Mouse (Mus musculus) midbrain, embryonic 12.5 days (tissue): ENCODE data around the gene H2-D1. TPM values are rescaled to one million over a fixed set of nuclear protein-coding genes. Genes with fewer than 3 reads are reported as not detected.

Experiments used
- ATAC-seq: fragments of 200-750 bp; cut with Nextera tagmentation; 2 replicates; pipeline ENCODE4 v1.8.0; 2017; ENCODE audit warnings: low read depth, moderate TSS enrichment, moderate library complexity; ENCODE audit not compliant: low FRiP score
- H3K27ac ChIP-seq: fragments of 300-500 bp; sonication (generic); replicated peaks from 2 replicates; pipeline ENCODE4 v1.5.1; 2016; ENCODE audit warnings: mild to moderate bottlenecking
- H3K27me3 ChIP-seq: fragments of 300-500 bp; sonication (generic); 2 replicates; pipeline ENCODE4 v1.6.1; 2016; ENCODE audit warnings: mild to moderate bottlenecking
- H3K36me3 ChIP-seq: fragments of 300-500 bp; sonication (generic); 2 replicates; pipeline ENCODE4 v1.6.1; 2016
- H3K4me1 ChIP-seq: fragments of 300-500 bp; sonication (generic); 2 replicates; pipeline ENCODE4 v1.6.1; 2016
- H3K4me2 ChIP-seq: fragments of 300-500 bp; sonication (generic); replicated peaks from 2 replicates; pipeline ENCODE4 v1.6.1; 2016; ENCODE audit warnings: mild to moderate bottlenecking, moderate library complexity
- H3K4me3 ChIP-seq: fragments of 300-500 bp; sonication (generic); 2 replicates; pipeline ENCODE4 v1.5.1; 2016; ENCODE audit warnings: mild to moderate bottlenecking
- H3K9ac ChIP-seq: fragments of 300-500 bp; sonication (generic); replicated peaks from 2 replicates; pipeline ENCODE4 v1.6.1; 2016; ENCODE audit warnings: mild to moderate bottlenecking, moderate library complexity
- H3K9me3 ChIP-seq: fragments of 300-500 bp; sonication (generic); 2 replicates; pipeline ENCODE4 v1.6.1; 2016; ENCODE audit warnings: mild to moderate bottlenecking
- WGBS: fragments of 180-500 bp; shearing (Covaris S2); methylation state at CpG from one replicate; pipeline ENCODE4 v1.1.7; 2016; 5-methylcytosine and 5-hydroxymethylcytosine counted together
- polyA plus RNA-seq: library from polyadenylated mRNA; unstranded; fragments of >200 nt; fragmentation: Nextera tagmentation; extraction: Ambion mirVana; gene quantifications from 2 replicates; pipeline ENCODE4 v1.2.1, GENCODE M21; 2016

The H2-D1 gene
- polyA plus RNA-seq: 45.5 and 47.8 TPM in 2 replicates

DNA sequence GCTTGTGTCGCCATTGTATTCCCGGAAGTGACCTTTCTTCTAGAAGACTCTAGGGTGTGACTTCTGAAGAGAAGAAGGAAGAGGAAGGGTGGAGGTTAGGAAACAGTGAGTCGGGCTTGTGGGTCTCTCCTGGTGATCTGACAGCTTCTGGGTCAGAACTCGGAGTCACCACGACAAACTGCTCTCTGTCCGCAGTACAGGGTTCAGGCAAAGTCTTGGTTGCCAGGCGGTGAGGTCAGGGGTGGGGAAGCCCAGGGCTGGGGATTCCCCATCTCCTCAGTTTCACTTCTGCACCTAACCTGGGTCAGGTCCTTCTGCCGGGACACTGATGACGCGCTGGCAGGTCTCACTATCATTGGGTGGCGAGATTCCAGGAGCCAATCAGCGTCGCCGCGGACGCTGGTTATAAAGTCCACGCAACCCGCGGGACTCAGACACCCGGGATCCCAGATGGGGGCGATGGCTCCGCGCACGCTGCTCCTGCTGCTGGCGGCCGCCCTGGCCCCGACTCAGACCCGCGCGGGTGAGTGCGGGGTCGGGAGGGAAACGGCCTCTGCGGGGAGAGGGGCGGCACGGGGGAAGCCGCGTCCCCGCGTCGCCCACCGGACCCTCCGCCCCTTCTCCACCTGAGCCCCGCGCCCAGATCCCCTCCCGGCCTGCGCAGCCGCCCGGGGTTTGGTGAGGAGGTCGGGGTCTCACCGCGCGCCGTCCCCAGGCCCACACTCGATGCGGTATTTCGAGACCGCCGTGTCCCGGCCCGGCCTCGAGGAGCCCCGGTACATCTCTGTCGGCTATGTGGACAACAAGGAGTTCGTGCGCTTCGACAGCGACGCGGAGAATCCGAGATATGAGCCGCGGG, at the start of gene H2-D1:
H2-D1 (plus strand) TSS at position 67 of the 859 bp plus-strand sequence.
- peak within 1 kb of the TSS; percentile 96 for H3K4me2 ChIP-seq
- peak within 1 kb of the TSS; percentile 76 for H3K9ac ChIP-seq
- peak within 1 kb of the TSS; percentile 75 for H3K4me3 ChIP-seq
- H3K27ac ChIP-seq: no peak within 1 kb of the TSS
- ATAC-seq: peak; percentile 93
- WGBS: 2% methylated on average over 70 of the region's 73 CpGs
- H3K9me3 ChIP-seq: no peaks in the 10 kb centered on the region
- H3K4me1 ChIP-seq: peaks cover 5% of the 10 kb centered on the region
- peaks cover 39% of the 10 kb centered on the region for H3K27me3 ChIP-seq
- H3K36me3 ChIP-seq: no peaks in the 10 kb centered on the region

DNA sequence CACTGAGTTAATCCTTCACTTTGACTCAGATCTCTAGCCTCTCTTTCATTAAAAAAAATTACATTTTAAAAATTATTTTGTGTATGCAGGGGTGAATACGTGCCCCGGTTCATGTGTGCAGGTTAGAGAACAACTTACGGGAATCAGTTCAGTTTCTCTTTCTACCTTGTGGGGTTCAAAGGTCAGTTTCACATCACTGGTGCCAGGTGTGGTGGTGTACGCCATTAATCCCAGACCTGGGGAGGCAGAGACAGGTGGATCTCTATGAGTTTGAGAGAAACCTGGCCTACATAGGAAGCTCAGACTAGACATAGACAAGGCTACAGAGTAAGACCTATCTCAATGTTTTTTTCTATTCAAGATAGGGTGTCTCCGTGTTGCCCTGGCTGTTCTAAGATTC, 49.5 kb upstream of the H2-D1 start:
- no peaks in the 10 kb centered on the region for H3K9me3 ChIP-seq
- 90% methylated on average over 5 of the region's 5 CpGs for WGBS
- no peak for ATAC-seq
- H3K4me3 ChIP-seq: no peak overlapping the region
- no peak overlapping the region for H3K9ac ChIP-seq
- H3K4me2 ChIP-seq: no peak overlapping the region
- no peak overlapping the region for H3K27ac ChIP-seq
- no peaks in the 10 kb centered on the region for H3K4me1 ChIP-seq
- H3K36me3 ChIP-seq: no peaks in the 10 kb centered on the region
- no peaks in the 10 kb centered on the region for H3K27me3 ChIP-seq

DNA sequence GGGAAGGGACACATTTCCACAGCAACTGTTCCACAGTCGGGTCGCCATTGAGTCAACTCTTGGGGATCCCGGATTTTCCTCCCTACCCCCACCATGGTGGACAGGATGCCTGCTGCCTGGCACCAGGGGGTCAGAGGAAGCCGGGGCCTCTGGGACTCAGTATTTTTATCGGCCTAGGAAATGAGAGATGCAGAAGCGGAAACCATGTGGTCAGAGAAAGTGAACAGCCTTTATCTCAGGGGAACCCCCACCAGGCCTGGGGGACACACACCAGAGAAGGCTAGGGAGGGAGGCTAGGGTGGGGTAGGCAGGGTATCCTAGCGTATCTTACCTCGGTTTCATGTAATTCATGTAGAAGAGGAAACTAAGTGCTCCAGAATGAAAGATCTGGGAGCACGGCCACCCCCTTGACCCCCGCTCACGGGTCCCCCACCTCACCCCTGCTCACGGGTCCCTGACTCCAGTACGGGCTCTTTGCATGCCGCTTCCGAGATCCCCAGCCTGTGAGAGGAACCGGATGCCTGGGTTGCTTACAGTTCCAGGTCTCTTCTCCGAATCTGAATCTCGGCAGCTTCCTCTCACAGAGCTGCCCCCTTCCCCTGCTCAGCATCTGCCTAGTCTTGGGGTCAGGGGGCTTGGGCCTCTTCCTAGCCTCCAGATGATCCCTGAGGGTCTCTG, 43.9 kb upstream of the H2-D1 start:
- WGBS: 85% methylated on average over 18 of the region's 18 CpGs
- Histone ChIP-seq H3K4me1 (no peaks in the 10 kb centered on the region), H3K27me3 (no peaks in the 10 kb centered on the region), H3K27ac (no peak overlapping the region), H3K9ac (no peak overlapping the region), H3K4me3 (no peak overlapping the region), H3K36me3 (peaks cover 27% of the 10 kb centered on the region), H3K9me3 (no peaks in the 10 kb centered on the region), H3K4me2 (no peak overlapping the region)
- ATAC-seq: no peak

DNA sequence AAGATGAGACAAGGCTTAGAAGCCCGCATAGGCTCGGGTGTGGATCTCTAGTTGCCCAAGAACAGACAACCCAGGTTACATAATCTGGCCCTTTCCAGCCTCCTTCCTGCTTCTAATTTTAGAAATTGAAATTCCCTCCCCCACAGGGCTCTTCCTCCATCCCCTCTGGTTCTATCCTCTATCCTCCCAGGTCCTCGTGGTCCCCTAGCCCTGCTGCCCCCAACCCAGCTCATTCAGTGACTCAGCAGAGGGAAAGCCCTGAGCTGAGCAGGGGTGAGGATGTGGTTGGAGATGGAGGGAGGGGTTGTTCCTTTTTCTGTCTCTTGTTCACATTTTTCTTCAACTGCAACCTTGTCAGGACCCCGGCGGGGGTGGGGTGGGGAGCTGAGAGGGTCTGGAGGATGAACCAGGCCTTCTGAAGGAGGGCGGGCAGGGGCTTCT, 42.9 kb upstream of the H2-D1 start:
- H3K9me3 ChIP-seq: no peaks in the 10 kb centered on the region
- no peak overlapping the region for H3K27ac ChIP-seq
- H3K4me1 ChIP-seq: no peaks in the 10 kb centered on the region
- H3K27me3 ChIP-seq: no peaks in the 10 kb centered on the region
- WGBS: 89% methylated on average over 6 of the region's 6 CpGs
- no peak overlapping the region for H3K4me2 ChIP-seq
- H3K9ac ChIP-seq: no peak overlapping the region
- H3K4me3 ChIP-seq: no peak overlapping the region
- no peak for ATAC-seq
- peaks cover 30% of the 10 kb centered on the region for H3K36me3 ChIP-seq

DNA sequence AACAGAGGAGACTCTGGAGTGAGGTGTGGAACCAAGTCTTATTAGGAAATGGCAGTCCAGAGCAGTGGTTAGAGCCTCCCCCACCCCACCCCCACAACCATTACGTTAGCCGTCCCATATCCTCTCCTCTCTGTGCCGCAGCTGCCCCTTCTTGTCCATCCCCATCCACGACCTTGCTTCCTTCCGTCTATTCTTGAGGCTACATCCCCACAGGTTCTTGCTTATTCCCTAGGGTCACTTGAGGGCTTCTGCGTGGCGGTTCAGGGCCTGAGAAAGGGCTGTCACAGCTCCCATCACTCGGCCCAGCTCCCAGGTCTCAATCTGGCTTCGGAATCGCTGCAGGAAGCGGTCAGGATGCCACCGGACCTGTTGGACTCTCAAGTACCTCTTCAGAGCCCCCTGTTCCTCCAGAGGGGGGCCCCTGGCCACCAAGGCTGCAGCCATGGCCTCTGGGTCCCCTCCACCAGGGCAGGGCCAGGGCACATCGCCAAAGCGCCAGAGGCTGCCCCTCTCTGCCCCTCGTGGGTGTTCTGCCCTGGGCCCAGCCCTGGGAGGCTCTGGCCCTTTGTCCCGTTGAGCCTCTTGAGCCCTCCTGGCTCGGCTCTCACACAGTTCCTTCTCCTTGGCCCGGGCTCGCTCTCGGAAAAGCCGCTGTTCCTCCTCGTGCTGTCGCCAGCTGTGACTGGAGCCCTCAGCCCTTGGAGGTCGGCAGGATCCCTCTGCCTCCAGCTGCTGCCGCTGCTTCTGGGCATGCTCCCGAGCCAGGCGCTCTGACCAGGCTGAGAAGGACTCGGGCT, 42.2 kb upstream of the H2-D1 start, which contains the start of gene Gm16181:
Gm16181 (plus strand) TSS at position 679 of the 797 bp plus-strand sequence.
- Histone ChIP-seq H3K9me3 (no peaks in the 10 kb centered on the region), H3K27ac (peak within 1 kb of the TSS; percentile 7; the same call in 1 of the 2 replicates), H3K4me3 (no peak within 1 kb of the TSS), H3K9ac (no peak within 1 kb of the TSS), H3K4me1 (no peaks in the 10 kb centered on the region), H3K36me3 (peaks cover 35% of the 10 kb centered on the region), H3K4me2 (no peak within 1 kb of the TSS), H3K27me3 (no peaks in the 10 kb centered on the region)
- no peak for ATAC-seq
- WGBS: 77% methylated on average over 28 of the region's 28 CpGs

DNA sequence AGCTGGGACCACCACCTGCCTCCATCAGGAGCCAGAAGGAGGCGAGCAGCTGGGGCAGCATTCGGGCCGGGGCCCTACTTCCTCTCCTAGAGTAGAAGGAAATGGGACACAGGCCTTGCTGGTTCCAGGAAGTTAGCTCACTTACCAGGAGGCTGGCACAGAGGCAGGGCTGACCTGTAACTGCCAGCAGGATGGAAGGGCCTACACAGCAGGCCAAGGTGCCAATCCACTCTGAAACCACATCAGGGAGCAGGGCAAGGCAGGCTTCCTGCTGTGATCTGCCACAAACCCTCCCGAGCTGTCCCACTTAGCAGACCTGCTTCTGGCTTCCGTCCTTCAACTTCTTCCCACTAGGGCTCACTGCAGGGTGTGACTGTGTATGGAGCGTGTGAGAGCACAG, 40.2 kb upstream of the H2-D1 start:
- H3K4me2 ChIP-seq: no peak overlapping the region
- H3K9ac ChIP-seq: no peak overlapping the region
- no peak overlapping the region for H3K4me3 ChIP-seq
- H3K36me3 ChIP-seq: peaks cover 43% of the 10 kb centered on the region
- H3K27me3 ChIP-seq: no peaks in the 10 kb centered on the region
- H3K4me1 ChIP-seq: no peaks in the 10 kb centered on the region
- WGBS: 82% methylated on average over 6 of the region's 6 CpGs
- no peak overlapping the region for H3K27ac ChIP-seq
- H3K9me3 ChIP-seq: no peaks in the 10 kb centered on the region
- ATAC-seq: no peak

DNA sequence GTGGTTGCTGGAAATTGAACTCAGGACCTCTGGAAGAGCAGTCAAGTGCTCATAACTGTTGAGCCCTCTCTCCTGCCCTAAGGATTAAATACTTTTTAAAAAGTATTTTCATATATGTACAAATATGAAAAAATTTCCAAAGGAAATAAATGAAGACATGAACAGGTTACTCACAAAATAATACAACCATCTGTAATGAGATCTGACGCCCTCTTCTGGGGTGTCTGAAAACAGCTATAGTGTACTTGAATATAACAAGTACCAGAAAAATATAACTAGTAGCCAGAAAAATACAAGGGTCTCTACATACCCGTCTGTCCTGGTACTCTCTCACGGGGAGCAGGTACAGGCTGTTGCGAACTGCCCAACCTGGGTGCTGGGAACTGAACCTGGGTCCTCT, 37.9 kb upstream of the H2-D1 start:
- no peaks in the 10 kb centered on the region for H3K4me1 ChIP-seq

DNA sequence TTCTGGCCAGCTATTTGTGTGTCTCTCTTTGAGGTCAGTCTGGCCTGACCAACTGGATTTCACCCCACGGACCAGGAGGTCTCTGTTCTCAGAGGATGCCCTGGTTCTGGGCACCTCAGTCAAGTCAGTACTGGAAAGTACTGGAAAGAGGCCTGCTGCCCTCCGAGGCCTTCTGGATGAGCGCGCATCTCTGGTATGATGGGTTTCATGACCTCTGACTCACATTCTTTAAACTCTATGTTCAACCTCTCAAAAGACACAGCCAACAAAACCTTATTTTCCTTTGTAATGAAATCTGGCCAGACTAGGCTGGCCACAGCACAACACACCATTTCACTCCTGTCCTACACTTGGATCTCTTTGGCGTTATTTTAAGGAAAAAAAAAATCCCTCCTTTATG, 37.1 kb upstream of the H2-D1 start:
- no peak overlapping the region for H3K9ac ChIP-seq
- H3K36me3 ChIP-seq: peaks cover 54% of the 10 kb centered on the region
- 94% methylated on average over 5 of the region's 5 CpGs for WGBS

More for the DNA sequence above, 37.9 kb upstream of the H2-D1 start:
- Histone ChIP-seq H3K4me3 (no peak overlapping the region), H3K27me3 (no peaks in the 10 kb centered on the region), H3K27ac (no peak overlapping the region), H3K4me2 (no peak overlapping the region), H3K9me3 (no peaks in the 10 kb centered on the region), H3K36me3 (peaks cover 56% of the 10 kb centered on the region), H3K9ac (no peak overlapping the region)
- 95% methylated on average over 4 of the region's 4 CpGs for WGBS
- ATAC-seq: no peak

DNA sequence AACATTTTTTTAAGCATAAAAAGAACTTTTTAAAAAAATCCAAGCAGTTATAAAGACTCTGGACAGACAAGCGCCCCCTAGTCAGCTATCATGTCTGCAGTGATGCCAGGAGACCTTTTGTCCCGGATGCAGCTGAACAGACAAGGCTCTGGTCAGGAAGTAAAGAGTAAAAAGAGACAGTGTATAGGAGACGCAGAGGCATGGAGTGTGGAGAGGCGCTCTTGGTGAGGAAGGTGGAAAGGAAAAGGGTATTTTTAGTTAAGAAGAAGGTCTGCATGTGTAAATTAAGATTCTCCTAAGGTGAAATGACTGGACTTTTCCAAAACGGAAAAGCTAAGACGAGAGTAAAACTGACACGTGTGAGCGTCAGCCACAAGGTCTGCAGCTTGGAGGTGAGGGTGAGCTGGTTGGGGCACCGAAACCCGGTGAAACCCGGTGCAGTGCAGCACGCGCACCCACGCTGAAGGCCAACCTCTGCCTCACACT, 35.9 kb upstream of the H2-D1 start:
- no peaks in the 10 kb centered on the region for H3K9me3 ChIP-seq
- H3K27ac ChIP-seq: no peak overlapping the region
- 0 out of 2 replicates have a peak, but pooled peaks cover under 1% of the 10 kb centered on the region for H3K4me1 ChIP-seq
- peaks cover 55% of the 10 kb centered on the region for H3K36me3 ChIP-seq
- H3K27me3 ChIP-seq: no peaks in the 10 kb centered on the region
- 89% methylated on average over 14 of the region's 14 CpGs for WGBS
- no peak overlapping the region for H3K4me2 ChIP-seq
- H3K4me3 ChIP-seq: no peak overlapping the region
- no peak for ATAC-seq
- H3K9ac ChIP-seq: no peak overlapping the region

More for the DNA sequence above, 37.1 kb upstream of the H2-D1 start:
- no peaks in the 10 kb centered on the region for H3K4me1 ChIP-seq
- no peaks in the 10 kb centered on the region for H3K27me3 ChIP-seq
- no peak overlapping the region for H3K4me3 ChIP-seq
- no peak for ATAC-seq
- H3K4me2 ChIP-seq: no peak overlapping the region
- H3K9me3 ChIP-seq: no peaks in the 10 kb centered on the region
- H3K27ac ChIP-seq: no peak overlapping the region

DNA sequence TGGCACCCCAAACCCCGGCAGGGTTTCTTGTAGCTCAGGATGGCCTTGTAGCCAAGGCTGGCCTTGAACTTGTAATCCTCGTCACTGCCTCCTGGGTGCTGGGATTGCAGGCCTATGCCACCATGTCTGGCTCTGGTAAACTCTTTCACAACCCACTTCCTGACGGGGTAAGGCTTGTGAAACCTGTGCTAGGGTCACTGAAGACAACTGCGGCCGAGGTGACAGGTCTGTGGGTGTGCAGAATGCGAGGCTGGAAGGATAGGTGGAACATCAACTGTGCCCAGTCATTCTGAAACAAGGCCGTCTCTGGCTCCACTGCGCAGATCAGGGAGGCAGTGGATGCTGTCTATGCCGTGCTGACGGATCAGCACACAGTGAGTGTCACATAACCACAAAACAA, 31.5 kb upstream of the H2-D1 start:
- Histone ChIP-seq H3K4me3 (no peak overlapping the region), H3K4me1 (peaks cover 20% of the 10 kb centered on the region), H3K27me3 (no peaks in the 10 kb centered on the region), H3K9me3 (no peaks in the 10 kb centered on the region), H3K9ac (no peak overlapping the region), H3K4me2 (no peak overlapping the region), H3K36me3 (peaks cover 49% of the 10 kb centered on the region), H3K27ac (no peak overlapping the region)
- 93% methylated on average over 10 of the region's 10 CpGs for WGBS
- no peak for ATAC-seq

DNA sequence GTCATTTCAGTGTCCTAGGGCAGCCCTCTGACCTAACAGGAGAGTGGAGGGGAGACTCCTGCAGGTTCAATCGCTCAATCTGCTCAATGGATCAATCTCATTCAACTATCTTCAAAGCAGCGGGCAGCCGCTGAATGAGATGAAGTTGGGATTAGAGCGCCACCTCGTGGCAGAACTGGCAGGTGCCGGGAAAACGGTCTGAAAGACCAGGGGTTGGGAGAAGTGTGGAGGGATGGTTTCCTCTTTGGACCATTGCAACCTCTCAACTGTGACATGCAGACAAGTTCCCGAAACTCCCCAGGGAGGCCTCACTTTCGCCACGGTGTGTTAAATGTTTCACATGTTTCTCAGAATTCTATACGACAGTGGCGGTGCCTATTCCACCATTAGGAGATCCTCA, 30.5 kb upstream of the H2-D1 start:
- 13% methylated on average over 12 of the region's 12 CpGs for WGBS
- Histone ChIP-seq H3K4me2 (peak overlapping the region; percentile 21; the same call in 1 of the 2 replicates), H3K9ac (0 out of 2 replicates have a peak overlapping the region, but pooled peaks have one; percentile 11)

More for the DNA sequence above, 30.5 kb upstream of the H2-D1 start:
- Histone ChIP-seq H3K36me3 (peaks cover 46% of the 10 kb centered on the region), H3K27me3 (no peaks in the 10 kb centered on the region), H3K27ac (no peak overlapping the region), H3K9me3 (no peaks in the 10 kb centered on the region), H3K4me3 (no peak overlapping the region), H3K4me1 (peaks cover 27% of the 10 kb centered on the region)
- ATAC-seq: no peak
